Mouse (Mus musculus) bone marrow macrophage, adult 2 months (primary cell): ENCODE measurements around the gene Gm11733. TPM values are rescaled to one million over a fixed set of nuclear protein-coding genes. Genes with fewer than 3 reads are reported as not detected.

Experiments used
- H3K27ac ChIP-seq: 2 replicates; pipeline ENCODE4 v1.5.1; 2012; ENCODE audit warnings: low read depth, low read length; ENCODE audit not compliant: insufficient read depth
- H3K4me1 ChIP-seq: 2 replicates; pipeline ENCODE4 v1.6.1; 2012; ENCODE audit warnings: low read length; ENCODE audit not compliant: control insufficient read depth, insufficient read depth
- H3K4me3 ChIP-seq: 2 replicates; pipeline ENCODE4 v1.5.1; 2012; ENCODE audit warnings: mild to moderate bottlenecking, low read length, moderate library complexity; ENCODE audit not compliant: insufficient read depth
- CTCF ChIP-seq: IDR thresholded peaks from 2 replicates; pipeline ENCODE4 v1.5.1; 2012; ENCODE audit warnings: low read depth, mild to moderate bottlenecking, low read length, moderate library complexity
- POLR2A ChIP-seq: IDR thresholded peaks from 2 replicates; pipeline ENCODE4 v1.6.1; 2012; ENCODE audit warnings: mild to moderate bottlenecking, low read depth, low read length, borderline replicate concordance
- polyA plus RNA-seq: library from polyadenylated mRNA; stranded (reverse); fragments of >200 nt; gene quantifications from 2 replicates; pipeline ENCODE4 v1.2.4, GENCODE M21; 2012; ENCODE audit not compliant: missing spikeins, insufficient read depth, insufficient read length

The Gm11733 gene
- polyA plus RNA-seq, 1 experiment: not detected

- no peak for TF ChIP-seq POLR2A
- TF ChIP-seq CTCF: no peak
- H3K4me1 ChIP-seq: no peaks in the 10 kb centered on the region
- no peak overlapping the region for H3K27ac ChIP-seq
Observed at GRCm38 (mm10) chr11:117466292-117466691, 17.9 kb upstream of the Gm11733 start.

GRCm38 (mm10) chr11:117466911-117467310, 17.3 kb upstream of the Gm11733 start:
- Histone ChIP-seq H3K4me3 (no peak overlapping the region), H3K4me1 (no peaks in the 10 kb centered on the region), H3K27ac (no peak overlapping the region)
- TF ChIP-seq POLR2A: no peak
- TF ChIP-seq CTCF: no peak

More at GRCm38 (mm10) chr11:117466292-117466691, 17.9 kb upstream of the Gm11733 start:
- no peak overlapping the region for H3K4me3 ChIP-seq

GRCm38 (mm10) chr11:117468585-117469363, 15.4 kb upstream of the Gm11733 start:
- TF ChIP-seq CTCF (no peak), POLR2A (no peak)
- Histone ChIP-seq H3K27ac (no peak overlapping the region), H3K4me1 (no peaks in the 10 kb centered on the region), H3K4me3 (no peak overlapping the region)

GRCm38 (mm10) chr11:117469724-117470123, 14.4 kb upstream of the Gm11733 start:
- TF ChIP-seq CTCF (no peak), POLR2A (no peak)
- no peak overlapping the region for H3K4me3 ChIP-seq
- no peaks in the 10 kb centered on the region for H3K4me1 ChIP-seq
- no peak overlapping the region for H3K27ac ChIP-seq

GRCm38 (mm10) chr11:117470586-117471195, 13.5 kb upstream of the Gm11733 start:
- peaks cover under 1% of the 10 kb centered on the region; the same call in 1 of the 2 replicates for H3K4me1 ChIP-seq
- TF ChIP-seq CTCF: no peak
- TF ChIP-seq POLR2A: no peak
- H3K27ac ChIP-seq: no peak overlapping the region
- H3K4me3 ChIP-seq: no peak overlapping the region

GRCm38 (mm10) chr11:117471625-117472283, 12.4 kb upstream of the Gm11733 start:
- TF ChIP-seq POLR2A (no peak), CTCF (no peak)
- H3K27ac ChIP-seq: no peak overlapping the region
- peaks cover 9% of the 10 kb centered on the region; the same call in 1 of the 2 replicates for H3K4me1 ChIP-seq
- no peak overlapping the region for H3K4me3 ChIP-seq

- no peak overlapping the region for H3K4me3 ChIP-seq
- H3K27ac ChIP-seq: no peak overlapping the region
- no peak for TF ChIP-seq CTCF
- no peak for TF ChIP-seq POLR2A
- peaks cover 11% of the 10 kb centered on the region; the same call in 1 of the 2 replicates for H3K4me1 ChIP-seq
Observed at GRCm38 (mm10) chr11:117472885-117473284, 11.3 kb upstream of the Gm11733 start.

GRCm38 (mm10) chr11:117475204-117475603, 9.0 kb upstream of the Gm11733 start:
- Histone ChIP-seq H3K4me3 (no peak overlapping the region), H3K27ac (no peak overlapping the region), H3K4me1 (peaks cover 11% of the 10 kb centered on the region; the same call in 1 of the 2 replicates)
- TF ChIP-seq CTCF: no peak
- TF ChIP-seq POLR2A: no peak

GRCm38 (mm10) chr11:117475669-117476068, 8.5 kb upstream of the Gm11733 start:
- Histone ChIP-seq H3K27ac (no peak overlapping the region), H3K4me1 (peaks cover 11% of the 10 kb centered on the region; the same call in 1 of the 2 replicates)
- no peak for TF ChIP-seq CTCF
- TF ChIP-seq POLR2A: no peak

More at GRCm38 (mm10) chr11:117475669-117476068, 8.5 kb upstream of the Gm11733 start:
- no peak overlapping the region for H3K4me3 ChIP-seq
